Mouse (Mus musculus): ENCODE results near the gene Dbi. TPM values are rescaled to one million over a fixed set of nuclear protein-coding genes. Genes with fewer than 3 reads are reported as not detected.
A peak's percentile ranks its signal among the peaks of the same experiment; 100 is the strongest.

Dbi gene
- polyA plus RNA-seq, 1 experiment from 2014 or later: 2,342 TPM

- H3K4me3 ChIP-seq (ENCODE audit: low read depth, low read length): no peak overlapping the region
- H3K4me1 ChIP-seq (ENCODE audit: insufficient read depth): no peaks in the 10 kb centered on the region
- H3K36me3 ChIP-seq (replicated peaks; ENCODE audit: insufficient read depth, low read length): no peaks in the 10 kb centered on the region
- DNase-seq (no peak), ATAC-seq (no peak)
- no peak overlapping the region for H3K9ac ChIP-seq (replicated peaks)
- no peaks in the 10 kb centered on the region for H3K9me3 ChIP-seq (ENCODE audit: low read length)
- H3K27me3 ChIP-seq (ENCODE audit: insufficient read depth, low read length): no peaks in the 10 kb centered on the region
- 77% methylated on average over 9 of the region's 9 CpGs for WGBS (ENCODE audit: insufficient replicate concordance)
- no peak overlapping the region for H3K27ac ChIP-seq (ENCODE audit: low read depth)
- no peak for TF ChIP-seq CTCF (IDR thresholded peaks at IDR 0.05; ENCODE audit: low read depth)
- TF ChIP-seq EP300 (IDR thresholded peaks at IDR 0.05; ENCODE audit: low read depth): no peak
- H3K4me2 ChIP-seq (ENCODE audit: low read depth, low read length): no peak overlapping the region
Observed at GRCm38 (mm10) chr1:120158474-120159127, 37.7 kb upstream of the Dbi start.

- no peaks in the 10 kb centered on the region for H3K4me1 ChIP-seq (ENCODE audit: insufficient read depth)
- ATAC-seq: no peak
- TF ChIP-seq EP300 (IDR thresholded peaks at IDR 0.05; ENCODE audit: low read depth) (no peak), CTCF (IDR thresholded peaks at IDR 0.05; ENCODE audit: low read depth) (peak; percentile 77)
- H3K27me3 ChIP-seq (ENCODE audit: insufficient read depth, low read length): no peaks in the 10 kb centered on the region
- H3K4me2 ChIP-seq (ENCODE audit: low read depth, low read length): no peak overlapping the region
- H3K9me3 ChIP-seq (ENCODE audit: low read length): no peaks in the 10 kb centered on the region
- H3K9ac ChIP-seq (replicated peaks): no peak overlapping the region
- H3K36me3 ChIP-seq (replicated peaks; ENCODE audit: insufficient read depth, low read length): no peaks in the 10 kb centered on the region
- WGBS (ENCODE audit: insufficient replicate concordance): 17% methylated on average over 1 of the region's 1 CpGs
- no peak overlapping the region for H3K27ac ChIP-seq (ENCODE audit: low read depth)
- DNase-seq: peak; percentile 24
- H3K4me3 ChIP-seq (ENCODE audit: low read depth, low read length): no peak overlapping the region
Observed at GRCm38 (mm10) chr1:120155325-120155724, 34.4 kb upstream of the Dbi start.

- Histone ChIP-seq H3K27me3 (ENCODE audit: insufficient read depth, low read length) (no peaks in the 10 kb centered on the region), H3K36me3 (replicated peaks; ENCODE audit: insufficient read depth, low read length) (no peaks in the 10 kb centered on the region), H3K9me3 (ENCODE audit: low read length) (no peaks in the 10 kb centered on the region), H3K4me1 (ENCODE audit: insufficient read depth) (no peaks in the 10 kb centered on the region), H3K4me3 (ENCODE audit: low read depth, low read length) (no peak overlapping the region), H3K27ac (ENCODE audit: low read depth) (no peak overlapping the region), H3K4me2 (ENCODE audit: low read depth, low read length) (no peak overlapping the region), H3K9ac (replicated peaks) (no peak overlapping the region)
- TF ChIP-seq EP300 (IDR thresholded peaks at IDR 0.05; ENCODE audit: low read depth) (no peak), CTCF (IDR thresholded peaks at IDR 0.05; ENCODE audit: low read depth) (peak; percentile 66)
- DNase-seq (no peak), ATAC-seq (no peak)
Observed at GRCm38 (mm10) chr1:120154232-120154631, 33.4 kb upstream of the Dbi start.

- no peak overlapping the region for H3K9ac ChIP-seq (replicated peaks)
- H3K4me3 ChIP-seq (ENCODE audit: low read depth, low read length): no peak overlapping the region
- H3K9me3 ChIP-seq (ENCODE audit: low read length): no peaks in the 10 kb centered on the region
- no peaks in the 10 kb centered on the region for H3K27me3 ChIP-seq (ENCODE audit: insufficient read depth, low read length)
- H3K36me3 ChIP-seq (replicated peaks; ENCODE audit: insufficient read depth, low read length): no peaks in the 10 kb centered on the region
- TF ChIP-seq EP300 (IDR thresholded peaks at IDR 0.05; ENCODE audit: low read depth) (no peak), CTCF (IDR thresholded peaks at IDR 0.05; ENCODE audit: low read depth) (peak; percentile 57)
- DNase-seq: no peak
- H3K4me2 ChIP-seq (ENCODE audit: low read depth, low read length): no peak overlapping the region
- H3K27ac ChIP-seq (ENCODE audit: low read depth): no peak overlapping the region
- no peaks in the 10 kb centered on the region for H3K4me1 ChIP-seq (ENCODE audit: insufficient read depth)
- no peak for ATAC-seq
Observed at GRCm38 (mm10) chr1:120146994-120147393, 26.1 kb upstream of the Dbi start.

- Histone ChIP-seq H3K27me3 (ENCODE audit: insufficient read depth, low read length) (no peaks in the 10 kb centered on the region), H3K4me2 (ENCODE audit: low read depth, low read length) (no peak overlapping the region), H3K9me3 (ENCODE audit: low read length) (no peaks in the 10 kb centered on the region), H3K9ac (replicated peaks) (no peak overlapping the region), H3K4me1 (ENCODE audit: insufficient read depth) (no peaks in the 10 kb centered on the region), H3K4me3 (ENCODE audit: low read depth, low read length) (no peak overlapping the region), H3K27ac (ENCODE audit: low read depth) (no peak overlapping the region), H3K36me3 (replicated peaks; ENCODE audit: insufficient read depth, low read length) (no peaks in the 10 kb centered on the region)
- TF ChIP-seq EP300 (IDR thresholded peaks at IDR 0.05; ENCODE audit: low read depth): no peak
- no peak for TF ChIP-seq CTCF (IDR thresholded peaks at IDR 0.05; ENCODE audit: low read depth)
- ATAC-seq (no peak), DNase-seq (no peak)
- WGBS (ENCODE audit: insufficient replicate concordance): 78% methylated on average over 8 of the region's 8 CpGs
Observed at GRCm38 (mm10) chr1:120145527-120146216, 24.8 kb upstream of the Dbi start.

- no peaks in the 10 kb centered on the region for H3K4me1 ChIP-seq (ENCODE audit: insufficient read depth)
- H3K4me2 ChIP-seq (ENCODE audit: low read depth, low read length): no peak overlapping the region
- no peak overlapping the region for H3K9ac ChIP-seq (replicated peaks)
- H3K4me3 ChIP-seq (ENCODE audit: low read depth, low read length): no peak overlapping the region
- WGBS (ENCODE audit: insufficient replicate concordance): 81% methylated on average over 5 of the region's 5 CpGs
- no peak for TF ChIP-seq CTCF (IDR thresholded peaks at IDR 0.05; ENCODE audit: low read depth)
- no peak for TF ChIP-seq EP300 (IDR thresholded peaks at IDR 0.05; ENCODE audit: low read depth)
- no peak for ATAC-seq
- no peaks in the 10 kb centered on the region for H3K36me3 ChIP-seq (replicated peaks; ENCODE audit: insufficient read depth, low read length)
- no peak for DNase-seq
- no peaks in the 10 kb centered on the region for H3K9me3 ChIP-seq (ENCODE audit: low read length)
- no peaks in the 10 kb centered on the region for H3K27me3 ChIP-seq (ENCODE audit: insufficient read depth, low read length)
- no peak overlapping the region for H3K27ac ChIP-seq (ENCODE audit: low read depth)
Observed at GRCm38 (mm10) chr1:120142551-120142950, 21.7 kb upstream of the Dbi start.
